Mouse (Mus musculus): ENCODE data around the gene Fzd1.

Fzd1 gene

GRCm38 (mm10) chr5:4757902-4758301, at the start of gene Fzd1:
Gene Fzd1, minus strand, starts transcription at chr5:4758035.
- H3K36me3 ChIP-seq (ENCODE audit: control insufficient read depth, insufficient read depth, low read length, poor library complexity, severe bottlenecking) = no peaks in the 10 kb centered on the region
- DNase-seq (ENCODE audit: low read depth, low spot score) = no peak
- no peaks in the 10 kb centered on the region for H3K27me3 ChIP-seq (ENCODE audit: control insufficient read depth, insufficient read depth, low read length, poor library complexity, severe bottlenecking)

DNA sequence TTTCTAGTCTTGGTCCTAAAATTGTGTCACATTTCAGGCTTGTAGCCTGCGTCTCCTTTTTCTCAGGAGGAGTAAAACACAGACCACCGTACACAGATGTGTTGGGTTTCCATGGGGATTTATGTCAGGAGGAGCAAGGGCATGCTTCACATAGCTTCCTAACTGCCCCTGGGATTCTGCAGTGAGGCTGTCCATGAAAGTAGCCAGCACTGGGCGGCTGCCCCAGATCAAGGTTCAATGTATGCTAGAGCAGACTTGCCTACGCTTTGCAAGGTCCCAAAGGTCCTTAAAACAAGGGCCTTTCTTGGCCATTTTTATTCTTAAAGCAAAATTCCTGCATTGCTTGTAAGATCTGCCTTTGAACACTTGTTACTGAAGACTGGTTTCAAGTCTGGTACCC, 47.4 kb upstream of the Fzd1 start:
- Histone ChIP-seq H3K36me3 (ENCODE audit: control insufficient read depth, insufficient read depth, low read length, poor library complexity, severe bottlenecking) (no peaks in the 10 kb centered on the region), H3K27me3 (ENCODE audit: control insufficient read depth, insufficient read depth, low read length, poor library complexity, severe bottlenecking) (no peaks in the 10 kb centered on the region)
- no peak for DNase-seq (ENCODE audit: low read depth, low spot score)

DNA sequence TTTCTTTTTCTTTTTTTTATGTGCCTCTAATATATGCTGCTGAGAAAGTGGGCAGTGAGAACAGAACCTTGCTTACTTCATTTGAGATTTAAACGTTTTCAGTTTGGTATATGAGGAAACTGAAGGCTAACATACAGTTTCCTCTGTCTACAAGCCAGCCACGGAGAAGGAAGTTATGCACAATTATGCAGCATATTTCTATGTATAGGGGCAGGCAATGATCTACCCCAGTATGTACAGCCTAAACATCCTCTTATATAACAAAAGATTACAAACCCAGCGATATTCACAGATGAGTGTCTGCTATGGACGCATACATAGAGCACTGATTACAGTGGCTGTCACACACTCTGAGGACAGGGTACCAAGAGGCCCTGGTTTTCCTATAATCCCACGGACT, 45.9 kb upstream of the Fzd1 start:
- no peak for DNase-seq (ENCODE audit: low read depth, low spot score)
- Histone ChIP-seq H3K36me3 (ENCODE audit: control insufficient read depth, insufficient read depth, low read length, poor library complexity, severe bottlenecking) (no peaks in the 10 kb centered on the region), H3K27me3 (ENCODE audit: control insufficient read depth, insufficient read depth, low read length, poor library complexity, severe bottlenecking) (no peaks in the 10 kb centered on the region)

GRCm38 (mm10) chr5:4801971-4802370, 44.1 kb upstream of the Fzd1 start:
- DNase-seq (ENCODE audit: low read depth, low spot score) = no peak
- Histone ChIP-seq H3K27me3 (ENCODE audit: control insufficient read depth, insufficient read depth, low read length, poor library complexity, severe bottlenecking) (no peaks in the 10 kb centered on the region), H3K36me3 (ENCODE audit: control insufficient read depth, insufficient read depth, low read length, poor library complexity, severe bottlenecking) (no peaks in the 10 kb centered on the region)

DNA sequence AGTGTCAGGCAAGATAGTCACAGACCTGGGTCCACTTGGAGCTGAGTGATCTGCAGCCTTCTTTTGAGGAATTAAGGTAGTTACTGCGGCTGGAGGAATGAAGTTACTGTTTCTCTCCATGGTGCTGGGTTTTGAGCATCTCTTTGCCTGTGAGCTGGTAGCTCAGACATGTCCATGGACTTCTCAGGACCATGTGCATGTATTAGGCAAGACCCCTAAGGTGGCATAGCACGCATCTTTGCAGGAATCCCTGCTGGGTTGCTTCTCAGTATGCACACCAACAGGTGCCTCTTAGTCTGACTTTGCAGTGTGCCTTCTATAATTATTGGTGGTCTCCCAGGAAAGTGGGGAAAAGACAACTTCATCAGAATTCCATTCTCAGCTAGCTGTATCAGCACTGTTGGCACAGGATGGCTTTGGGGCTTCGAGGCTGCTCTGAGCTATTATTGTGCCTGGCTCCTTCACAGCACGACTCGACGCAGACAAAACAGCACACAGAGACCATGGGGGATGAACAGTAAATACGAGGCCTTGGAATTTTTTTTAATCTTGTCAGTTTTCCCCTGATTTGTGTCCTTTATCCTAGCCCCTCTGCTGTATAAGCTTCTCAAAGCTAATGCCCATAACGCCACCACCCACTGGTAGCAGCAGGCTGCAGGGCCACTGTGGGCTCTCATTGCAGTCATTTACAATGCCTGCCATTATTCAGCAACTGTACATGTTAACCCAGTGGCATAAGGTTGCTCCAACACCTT, 43.4 kb upstream of the Fzd1 start:
- H3K36me3 ChIP-seq (ENCODE audit: control insufficient read depth, insufficient read depth, low read length, poor library complexity, severe bottlenecking) = no peaks in the 10 kb centered on the region
- no peaks in the 10 kb centered on the region for H3K27me3 ChIP-seq (ENCODE audit: control insufficient read depth, insufficient read depth, low read length, poor library complexity, severe bottlenecking)
- DNase-seq (ENCODE audit: low read depth, low spot score) = no peak

GRCm38 (mm10) chr5:4791219-4791618, 33.4 kb upstream of the Fzd1 start:
- no peak for DNase-seq (ENCODE audit: low read depth, low spot score)
- Histone ChIP-seq H3K36me3 (ENCODE audit: control insufficient read depth, insufficient read depth, low read length, poor library complexity, severe bottlenecking) (no peaks in the 10 kb centered on the region), H3K27me3 (ENCODE audit: control insufficient read depth, insufficient read depth, low read length, poor library complexity, severe bottlenecking) (no peaks in the 10 kb centered on the region)

DNA sequence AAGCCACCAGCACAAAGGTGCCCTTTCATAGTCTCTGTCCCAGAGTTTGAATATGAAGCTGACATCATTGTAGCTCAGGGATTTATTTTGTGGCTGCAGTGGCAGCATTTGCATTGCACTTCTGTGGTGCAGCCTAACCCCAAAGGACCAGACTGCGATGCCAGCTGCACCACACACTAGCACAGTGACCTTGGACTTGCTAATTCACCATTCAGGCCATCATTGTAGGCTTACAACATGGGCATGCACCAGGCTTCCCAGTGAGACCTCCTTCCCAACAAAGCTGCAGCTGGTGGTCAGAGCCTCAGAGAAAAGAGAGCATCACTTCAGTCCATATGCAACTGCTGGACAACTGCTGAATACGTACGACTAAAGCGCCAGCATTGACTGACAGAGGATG, 32.4 kb upstream of the Fzd1 start:
- no peak for DNase-seq (ENCODE audit: low read depth, low spot score)
- H3K36me3 ChIP-seq (ENCODE audit: control insufficient read depth, insufficient read depth, low read length, poor library complexity, severe bottlenecking) = no peaks in the 10 kb centered on the region
- no peaks in the 10 kb centered on the region for H3K27me3 ChIP-seq (ENCODE audit: control insufficient read depth, insufficient read depth, low read length, poor library complexity, severe bottlenecking)

- H3K36me3 ChIP-seq (ENCODE audit: control insufficient read depth, insufficient read depth, low read length, poor library complexity, severe bottlenecking) = no peaks in the 10 kb centered on the region
- no peak for DNase-seq (ENCODE audit: low read depth, low spot score)
These were observed 30.6 kb upstream of the Fzd1 start for GRCm38 (mm10) chr5:4788484-4788883.

GRCm38 (mm10) chr5:4786816-4787215, 29.0 kb upstream of the Fzd1 start:
- H3K27me3 ChIP-seq (ENCODE audit: control insufficient read depth, insufficient read depth, low read length, poor library complexity, severe bottlenecking) = no peaks in the 10 kb centered on the region
- DNase-seq (ENCODE audit: low read depth, low spot score) = no peak
- no peaks in the 10 kb centered on the region for H3K36me3 ChIP-seq (ENCODE audit: control insufficient read depth, insufficient read depth, low read length, poor library complexity, severe bottlenecking)

More at GRCm38 (mm10) chr5:4788484-4788883, 30.6 kb upstream of the Fzd1 start:
- H3K27me3 ChIP-seq (ENCODE audit: control insufficient read depth, insufficient read depth, low read length, poor library complexity, severe bottlenecking) = no peaks in the 10 kb centered on the region

GRCm38 (mm10) chr5:4778274-4778673, 20.4 kb upstream of the Fzd1 start:
- Histone ChIP-seq H3K27me3 (ENCODE audit: control insufficient read depth, insufficient read depth, low read length, poor library complexity, severe bottlenecking) (no peaks in the 10 kb centered on the region), H3K36me3 (ENCODE audit: control insufficient read depth, insufficient read depth, low read length, poor library complexity, severe bottlenecking) (no peaks in the 10 kb centered on the region)
- DNase-seq (ENCODE audit: low read depth, low spot score) = no peak

GRCm38 (mm10) chr5:4776495-4776894, 18.7 kb upstream of the Fzd1 start:
- no peak for DNase-seq (ENCODE audit: low read depth, low spot score)

GRCm38 (mm10) chr5:4773090-4773772, 15.4 kb upstream of the Fzd1 start:
- no peak for DNase-seq (ENCODE audit: low read depth, low spot score)
- Histone ChIP-seq H3K27me3 (ENCODE audit: control insufficient read depth, insufficient read depth, low read length, poor library complexity, severe bottlenecking) (no peaks in the 10 kb centered on the region), H3K36me3 (ENCODE audit: control insufficient read depth, insufficient read depth, low read length, poor library complexity, severe bottlenecking) (no peaks in the 10 kb centered on the region)

More at GRCm38 (mm10) chr5:4776495-4776894, 18.7 kb upstream of the Fzd1 start:
- no peaks in the 10 kb centered on the region for H3K27me3 ChIP-seq (ENCODE audit: control insufficient read depth, insufficient read depth, low read length, poor library complexity, severe bottlenecking)
- H3K36me3 ChIP-seq (ENCODE audit: control insufficient read depth, insufficient read depth, low read length, poor library complexity, severe bottlenecking) = no peaks in the 10 kb centered on the region

DNA sequence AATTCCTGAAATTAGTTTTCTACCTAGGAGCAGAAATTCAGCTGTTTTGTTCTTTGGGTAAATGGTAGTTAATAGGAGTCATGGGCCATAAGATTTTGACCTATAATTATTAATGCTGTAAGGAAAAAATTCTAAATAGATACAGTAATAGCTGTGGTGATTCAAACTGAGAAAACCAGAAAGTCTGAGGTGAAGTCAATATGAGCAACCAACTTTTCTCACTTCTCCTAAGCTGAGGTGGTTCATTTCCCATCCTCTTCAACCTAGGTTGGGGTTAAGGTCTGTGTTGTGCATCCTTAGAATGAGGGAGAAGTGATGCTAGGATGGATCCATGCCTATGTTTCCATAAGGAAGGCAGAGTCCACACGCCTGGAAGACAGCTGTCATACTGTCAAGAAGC, 12.8 kb upstream of the Fzd1 start:
- DNase-seq (ENCODE audit: low read depth, low spot score) = no peak
- Histone ChIP-seq H3K27me3 (ENCODE audit: control insufficient read depth, insufficient read depth, low read length, poor library complexity, severe bottlenecking) (no peaks in the 10 kb centered on the region), H3K36me3 (ENCODE audit: control insufficient read depth, insufficient read depth, low read length, poor library complexity, severe bottlenecking) (no peaks in the 10 kb centered on the region)

DNA sequence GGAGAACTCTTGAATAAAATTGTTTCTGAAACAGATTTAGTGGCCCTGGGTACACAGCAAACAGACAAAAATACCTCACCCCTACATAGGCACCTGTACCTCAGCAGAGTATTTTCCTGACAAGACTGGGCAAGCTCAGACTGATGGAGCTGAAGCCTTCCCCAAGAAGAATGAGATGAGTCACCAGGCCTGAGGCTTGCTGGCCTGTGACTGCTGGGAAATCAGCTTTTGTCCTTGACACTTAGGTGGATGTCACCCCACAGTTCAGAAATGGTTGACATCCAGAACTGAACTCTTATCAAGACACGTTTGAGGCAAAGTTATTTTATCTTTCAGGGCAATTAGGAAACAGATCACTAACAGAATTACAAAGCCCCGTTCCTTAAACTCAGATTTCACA, 10.1 kb upstream of the Fzd1 start:
- H3K27me3 ChIP-seq (ENCODE audit: control insufficient read depth, insufficient read depth, low read length, poor library complexity, severe bottlenecking) = no peaks in the 10 kb centered on the region
- no peaks in the 10 kb centered on the region for H3K36me3 ChIP-seq (ENCODE audit: control insufficient read depth, insufficient read depth, low read length, poor library complexity, severe bottlenecking)
- no peak for DNase-seq (ENCODE audit: low read depth, low spot score)

GRCm38 (mm10) chr5:4766719-4767118, 8.9 kb upstream of the Fzd1 start:
- Histone ChIP-seq H3K27me3 (ENCODE audit: control insufficient read depth, insufficient read depth, low read length, poor library complexity, severe bottlenecking) (no peaks in the 10 kb centered on the region), H3K36me3 (ENCODE audit: control insufficient read depth, insufficient read depth, low read length, poor library complexity, severe bottlenecking) (no peaks in the 10 kb centered on the region)
- DNase-seq (ENCODE audit: low read depth, low spot score) = no peak
